Mouse (Mus musculus) embryonic facial prominence, embryonic 14.5 days (tissue): ENCODE measurements around the gene Cdh4. TPM values are rescaled to one million over a fixed set of nuclear protein-coding genes. Genes with fewer than 3 reads are reported as not detected.

Experiments
- ATAC-seq: fragments of 200-750 bp; cut with Nextera tagmentation; 2 replicates; pipeline ENCODE4 v1.8.0; 2017; ENCODE audit warnings: low read depth, moderate number of reproducible peaks, moderate TSS enrichment
- DNase-seq: peaks from one replicate; pipeline ENCODE4 v3.0.0-alpha.2; 2015; ENCODE audit warnings: low spot score
- H3K27ac ChIP-seq: fragments of 300-500 bp; sonication (generic); replicated peaks from 2 replicates; pipeline ENCODE4 v1.5.1; 2014; ENCODE audit warnings: low read depth, mild to moderate bottlenecking, low read length, moderate library complexity
- H3K27me3 ChIP-seq: fragments of 300-500 bp; sonication (generic); replicated peaks from 2 replicates; pipeline ENCODE4 v1.6.1; 2014; ENCODE audit warnings: low read length; ENCODE audit not compliant: control insufficient read depth, insufficient read depth
- H3K36me3 ChIP-seq: fragments of 300-500 bp; sonication (generic); 2 replicates; pipeline ENCODE4 v1.6.1; 2014; ENCODE audit warnings: low read length, mixed read lengths; ENCODE audit not compliant: control insufficient read depth, insufficient read depth
- H3K4me1 ChIP-seq: fragments of 300-500 bp; sonication (generic); 2 replicates; pipeline ENCODE4 v1.6.1; 2014; ENCODE audit warnings: antibody characterized with exemption, low read length; ENCODE audit not compliant: control insufficient read depth, insufficient read depth
- H3K4me2 ChIP-seq: fragments of 300-500 bp; sonication (generic); 2 replicates; pipeline ENCODE4 v1.6.1; 2014; ENCODE audit warnings: low read depth, mild to moderate bottlenecking, low read length, moderate library complexity, mixed read lengths
- H3K4me3 ChIP-seq: fragments of 300-500 bp; sonication (generic); 2 replicates; pipeline ENCODE4 v1.5.1; 2014; ENCODE audit warnings: low read depth, mild to moderate bottlenecking, low read length
- H3K9ac ChIP-seq: fragments of 300-500 bp; sonication (generic); 2 replicates; pipeline ENCODE4 v1.6.1; 2014; ENCODE audit warnings: low read depth, mild to moderate bottlenecking, low read length, moderate library complexity, mixed read lengths
- H3K9me3 ChIP-seq: fragments of 300-500 bp; sonication (generic); 2 replicates; pipeline ENCODE4 v1.6.1; 2016; ENCODE audit warnings: low read length; ENCODE audit not compliant: control insufficient read depth
- WGBS: fragments of 180-500 bp; shearing (Covaris S2); extraction: QIAGEN DNeasy Blood & Tissue Kit; methylation state at CpG from one replicate; pipeline ENCODE4 v1.1.7; 2014; 5-methylcytosine and 5-hydroxymethylcytosine counted together
- polyA plus RNA-seq: library from polyadenylated mRNA; unstranded; fragments of >200 nt; fragmentation: Nextera tagmentation; extraction: Ambion mirVana; gene quantifications from 2 replicates; pipeline ENCODE4 v1.2.1, GENCODE M21; 2014

Cdh4 gene
- polyA plus RNA-seq, 1 experiment from 2014 or later: 9.2 TPM

- Histone ChIP-seq H3K36me3 (no peaks in the 10 kb centered on the region), H3K27me3 (peaks cover 36% of the 10 kb centered on the region), H3K4me1 (no peaks in the 10 kb centered on the region), H3K4me2 (peak overlapping the region; percentile 99), H3K4me3 (peak overlapping the region; percentile 71), H3K9ac (0 out of 2 replicates have a peak overlapping the region, but pooled peaks have one; percentile 67), H3K9me3 (peaks cover 2% of the 10 kb centered on the region; the same call in 1 of the 2 replicates), H3K27ac (no peak overlapping the region)
- ATAC-seq (no peak), DNase-seq (no peak)
- WGBS: 15% methylated on average over 3 of the region's 11 CpGs
These were observed 1.7 kb downstream of the Cdh4 start for GRCm38 (mm10) chr2:179443959-179444358.

- no peak overlapping the region for H3K4me3 ChIP-seq
- H3K27ac ChIP-seq: no peak overlapping the region
- no peaks in the 10 kb centered on the region for H3K36me3 ChIP-seq
- ATAC-seq: no peak
- no peaks in the 10 kb centered on the region for H3K4me1 ChIP-seq
- peaks cover 15% of the 10 kb centered on the region for H3K27me3 ChIP-seq
- no peak overlapping the region for H3K9ac ChIP-seq
- H3K9me3 ChIP-seq: peaks cover 6% of the 10 kb centered on the region; the same call in 1 of the 2 replicates
- DNase-seq: no peak
- WGBS: 93% methylated on average over 4 of the region's 4 CpGs
- H3K4me2 ChIP-seq: no peak overlapping the region
These were observed 6.0 kb downstream of the Cdh4 start for GRCm38 (mm10) chr2:179448256-179448655.

DNA sequence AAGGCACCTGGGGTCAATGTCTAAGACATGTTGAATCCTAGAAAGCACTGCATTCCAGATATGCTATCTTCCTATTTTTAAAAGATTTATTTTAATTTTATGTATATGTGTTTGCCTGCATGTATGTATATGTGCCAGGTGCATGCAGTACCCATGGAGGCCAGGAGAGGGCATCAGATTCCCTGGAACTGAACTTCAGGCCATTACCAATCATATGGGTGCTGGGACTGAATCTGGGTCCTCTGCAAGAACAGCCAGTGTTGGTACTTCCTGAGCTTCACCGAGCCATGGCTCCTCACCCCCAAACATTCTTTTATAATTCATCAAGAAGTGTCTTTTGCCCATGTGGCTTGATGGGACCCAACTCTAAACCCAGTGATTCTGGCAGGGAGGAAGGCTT, 6.8 kb downstream of the Cdh4 start:
- no peak for DNase-seq

DNA sequence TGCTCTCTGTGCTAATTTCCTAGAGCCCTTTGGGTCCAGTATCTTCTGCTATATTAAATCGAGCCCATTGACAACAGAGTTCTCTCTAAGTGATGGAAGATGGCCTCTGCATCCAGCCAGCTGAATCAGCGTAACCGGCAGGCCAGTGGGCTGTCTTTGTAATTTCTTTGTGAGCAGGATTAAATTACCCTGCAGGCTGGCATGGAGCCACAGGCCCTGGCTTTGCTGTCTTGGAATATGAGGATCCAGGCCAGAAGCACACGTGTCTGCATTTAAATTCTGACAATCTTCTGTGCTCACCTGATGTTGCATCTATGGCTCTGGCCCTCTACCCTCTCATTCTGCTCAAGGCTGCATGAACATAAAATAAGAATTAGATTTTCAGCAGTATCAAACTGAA, 17.0 kb downstream of the Cdh4 start:
- no peak overlapping the region for H3K4me3 ChIP-seq
- H3K36me3 ChIP-seq: no peaks in the 10 kb centered on the region
- H3K27me3 ChIP-seq: no peaks in the 10 kb centered on the region
- H3K27ac ChIP-seq: no peak overlapping the region
- DNase-seq (no peak), ATAC-seq (no peak)
- no peak overlapping the region for H3K9ac ChIP-seq
- H3K4me2 ChIP-seq: no peak overlapping the region
- no peaks in the 10 kb centered on the region for H3K4me1 ChIP-seq
- WGBS: 84% methylated on average over 4 of the region's 4 CpGs
- H3K9me3 ChIP-seq: peaks cover 86% of the 10 kb centered on the region

More for the DNA sequence above, 6.8 kb downstream of the Cdh4 start:
- H3K36me3 ChIP-seq: no peaks in the 10 kb centered on the region
- H3K4me1 ChIP-seq: no peaks in the 10 kb centered on the region
- ATAC-seq: no peak
- no peak overlapping the region for H3K4me2 ChIP-seq
- H3K27me3 ChIP-seq: peaks cover 11% of the 10 kb centered on the region
- H3K27ac ChIP-seq: no peak overlapping the region
- no peak overlapping the region for H3K4me3 ChIP-seq
- H3K9ac ChIP-seq: no peak overlapping the region
- 100% methylated on average over 1 of the region's 1 CpGs for WGBS
- H3K9me3 ChIP-seq: peaks cover 6% of the 10 kb centered on the region; the same call in 1 of the 2 replicates

DNA sequence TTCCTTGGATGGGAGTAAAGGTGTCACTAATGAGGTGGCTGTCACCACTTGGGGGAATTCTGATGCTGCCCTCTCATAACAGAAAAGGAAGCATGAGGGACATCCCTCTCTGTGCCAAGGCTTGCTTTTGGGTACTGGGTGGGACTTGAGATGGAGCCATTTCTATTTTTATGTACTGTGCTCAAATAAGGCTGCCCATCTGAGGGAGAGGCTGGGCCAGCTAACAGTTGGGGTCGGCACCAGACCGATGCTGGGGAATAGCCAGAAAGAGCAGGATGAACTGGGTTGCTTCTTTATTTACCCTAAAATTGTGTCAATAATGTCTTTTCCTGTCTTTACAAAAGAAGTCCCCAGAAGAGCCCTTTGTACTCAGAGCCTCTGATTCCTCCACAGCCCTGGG, 17.4 kb downstream of the Cdh4 start:
- no peak overlapping the region for H3K27ac ChIP-seq
- DNase-seq: no peak
- no peak overlapping the region for H3K9ac ChIP-seq
- no peaks in the 10 kb centered on the region for H3K4me1 ChIP-seq
- no peak overlapping the region for H3K4me2 ChIP-seq
- ATAC-seq: no peak
- no peaks in the 10 kb centered on the region for H3K27me3 ChIP-seq
- H3K36me3 ChIP-seq: no peaks in the 10 kb centered on the region
- H3K4me3 ChIP-seq: no peak overlapping the region
- peaks cover 86% of the 10 kb centered on the region for H3K9me3 ChIP-seq
- whole genome bisulfite sequencing: 92% methylated on average over 2 of the region's 2 CpGs

DNA sequence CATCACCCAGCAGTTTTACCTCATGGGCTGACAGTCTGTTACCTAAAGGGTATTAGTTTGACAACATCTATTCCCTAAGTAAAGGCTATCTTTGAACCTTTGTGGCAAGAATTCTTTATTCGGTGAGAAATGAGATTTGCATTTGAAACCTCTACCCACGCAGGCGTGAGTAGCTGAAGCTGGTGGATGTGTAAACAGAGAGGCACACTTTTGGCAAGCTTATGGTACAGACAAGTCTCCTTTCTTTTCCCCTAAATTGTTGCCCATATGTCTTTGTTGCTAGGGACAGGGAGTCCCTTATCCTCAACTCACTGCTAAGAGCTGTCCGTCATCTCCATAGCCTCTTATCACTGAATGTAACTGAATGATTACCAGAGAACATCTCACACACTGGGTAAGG, 21.3 kb downstream of the Cdh4 start:
- no peak overlapping the region for H3K9ac ChIP-seq
- ATAC-seq: no peak
- H3K27me3 ChIP-seq: no peaks in the 10 kb centered on the region
- WGBS: 89% methylated on average over 4 of the region's 4 CpGs
- no peaks in the 10 kb centered on the region for H3K4me1 ChIP-seq
- no peak overlapping the region for H3K4me2 ChIP-seq
- no peak for DNase-seq
- no peak overlapping the region for H3K27ac ChIP-seq
- H3K4me3 ChIP-seq: no peak overlapping the region
- H3K9me3 ChIP-seq: peaks cover 83% of the 10 kb centered on the region
- H3K36me3 ChIP-seq: no peaks in the 10 kb centered on the region

DNA sequence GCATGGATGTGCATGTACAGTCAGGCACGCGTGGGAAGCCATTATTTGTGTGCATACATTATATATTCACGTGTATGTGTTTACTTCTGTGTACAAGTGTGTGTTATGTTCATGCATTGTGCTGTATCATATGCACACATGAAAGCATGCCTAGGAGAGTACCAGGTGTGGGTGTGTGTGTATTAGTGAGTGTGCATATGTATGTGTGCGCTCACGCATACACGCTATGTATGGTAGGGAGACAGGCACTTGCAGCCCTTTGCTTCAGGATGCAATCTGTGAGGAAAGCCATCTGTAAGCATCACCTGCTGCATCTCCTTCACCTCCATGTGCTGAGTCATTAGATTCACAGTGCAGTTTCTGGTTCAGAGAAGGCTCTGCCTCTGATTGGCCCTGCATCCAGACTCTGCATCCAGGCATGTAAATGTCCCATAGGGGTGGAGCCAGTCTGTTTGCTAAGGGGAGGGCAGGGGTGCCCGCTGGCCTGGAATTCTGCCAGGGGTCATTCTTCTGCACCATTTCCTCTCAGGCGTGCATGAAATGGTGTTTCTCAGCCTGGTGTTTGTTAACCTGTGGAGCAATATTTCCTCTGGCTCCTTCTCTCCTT, 25.7 kb downstream of the Cdh4 start:
- DNase-seq: no peak
- no peak overlapping the region for H3K4me3 ChIP-seq
- no peaks in the 10 kb centered on the region for H3K36me3 ChIP-seq
- no peak for ATAC-seq
- no peaks in the 10 kb centered on the region for H3K27me3 ChIP-seq
- H3K4me2 ChIP-seq: no peak overlapping the region
- no peak overlapping the region for H3K9ac ChIP-seq
- H3K27ac ChIP-seq: no peak overlapping the region
- no peaks in the 10 kb centered on the region for H3K4me1 ChIP-seq
- H3K9me3 ChIP-seq: peaks cover 39% of the 10 kb centered on the region
- 86% methylated on average over 8 of the region's 8 CpGs for WGBS

GRCm38 (mm10) chr2:179476622-179477021, 34.4 kb downstream of the Cdh4 start:
- 77% methylated on average over 6 of the region's 6 CpGs for WGBS
- peak; percentile 48 for DNase-seq

GRCm38 (mm10) chr2:179480800-179481200, 38.6 kb downstream of the Cdh4 start:
- no peak overlapping the region for H3K4me2 ChIP-seq
- no peak for ATAC-seq
- WGBS: 78% methylated on average over 5 of the region's 5 CpGs
- no peak overlapping the region for H3K27ac ChIP-seq
- H3K4me1 ChIP-seq: no peaks in the 10 kb centered on the region
- H3K36me3 ChIP-seq: no peaks in the 10 kb centered on the region
- no peak overlapping the region for H3K9ac ChIP-seq
- DNase-seq: no peak
- no peaks in the 10 kb centered on the region for H3K27me3 ChIP-seq
- H3K4me3 ChIP-seq: no peak overlapping the region
- no peaks in the 10 kb centered on the region for H3K9me3 ChIP-seq

More at GRCm38 (mm10) chr2:179476622-179477021, 34.4 kb downstream of the Cdh4 start:
- Histone ChIP-seq H3K9me3 (no peaks in the 10 kb centered on the region), H3K4me2 (no peak overlapping the region), H3K9ac (no peak overlapping the region), H3K27ac (no peak overlapping the region), H3K36me3 (no peaks in the 10 kb centered on the region), H3K4me1 (no peaks in the 10 kb centered on the region), H3K27me3 (no peaks in the 10 kb centered on the region), H3K4me3 (no peak overlapping the region)
- no peak for ATAC-seq
